Mouse (Mus musculus): ENCODE results near the gene Recql. TPM values are rescaled to one million over a fixed set of nuclear protein-coding genes. Genes with fewer than 3 reads are reported as not detected.
"Not testable (repeated sequence)": the region's sequence is repeated elsewhere in the genome, so short reads cannot be mapped to it uniquely, and the experiment has no call there.

Gene Recql
- polyA plus RNA-seq, 1 experiment from 2014 or later, result 28.9 TPM

DNA sequence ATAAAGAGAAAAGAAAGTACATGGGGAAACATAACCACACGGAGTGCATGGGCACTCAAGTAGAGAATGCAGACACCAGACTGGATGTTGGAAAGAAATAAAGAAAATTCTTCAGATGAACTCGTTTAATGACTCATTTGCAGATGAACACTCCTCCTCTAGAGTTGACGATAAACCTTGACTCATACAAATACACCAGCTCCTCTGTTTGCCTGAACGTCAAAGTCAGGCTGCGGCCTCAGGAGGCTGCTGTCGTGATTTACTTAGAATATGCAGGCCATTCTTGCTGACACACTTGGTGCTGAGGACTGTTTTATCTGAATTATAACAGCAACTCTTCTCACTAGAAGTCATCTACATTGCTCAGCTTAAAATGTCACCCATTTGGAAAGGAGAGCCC is 24.9 kb downstream of the Recql start:
- Histone ChIP-seq H3K27ac (no peak overlapping the region), H3K9ac (no peak overlapping the region), H3K4me3 (replicated peaks) (no peak overlapping the region), H3K27me3 (no peaks in the 10 kb centered on the region), H3K4me2 (no peak overlapping the region), H3K9me3 (replicated peaks) (no peaks in the 10 kb centered on the region), H3K36me3 (peaks cover 84% of the 10 kb centered on the region), H3K4me1 (no peaks in the 10 kb centered on the region)
- 89% methylated on average over 6 of the region's 6 CpGs for WGBS
- ATAC-seq (replicated peaks; ENCODE audit: low FRiP score), result no peak

- Histone ChIP-seq H3K27me3 (no peaks in the 10 kb centered on the region), H3K4me3 (replicated peaks) (no peak overlapping the region), H3K36me3 (peaks cover 86% of the 10 kb centered on the region), H3K27ac (no peak overlapping the region), H3K9ac (no peak overlapping the region), H3K4me1 (no peaks in the 10 kb centered on the region), H3K4me2 (no peak overlapping the region), H3K9me3 (replicated peaks) (no peaks in the 10 kb centered on the region)
- no peak for ATAC-seq (replicated peaks; ENCODE audit: low FRiP score)
- WGBS, result 81% methylated on average over 7 of the region's 7 CpGs
These were observed 29.8 kb downstream of the Recql start for GRCm38 (mm10) chr6:142357106-142357505.

GRCm38 (mm10) chr6:142352099-142352498 is 34.8 kb downstream of the Recql start:
- H3K4me2 ChIP-seq; H3K4me1 ChIP-seq; H3K27ac ChIP-seq; H3K9me3 ChIP-seq (replicated peaks); H3K4me3 ChIP-seq (replicated peaks); H3K9ac ChIP-seq; H3K27me3 ChIP-seq; ATAC-seq (replicated peaks; ENCODE audit: low FRiP score): not testable (repeated sequence)
- 91% methylated on average over 3 of the region's 3 CpGs for WGBS
- peaks cover 69% of the 10 kb centered on the region for H3K36me3 ChIP-seq

DNA sequence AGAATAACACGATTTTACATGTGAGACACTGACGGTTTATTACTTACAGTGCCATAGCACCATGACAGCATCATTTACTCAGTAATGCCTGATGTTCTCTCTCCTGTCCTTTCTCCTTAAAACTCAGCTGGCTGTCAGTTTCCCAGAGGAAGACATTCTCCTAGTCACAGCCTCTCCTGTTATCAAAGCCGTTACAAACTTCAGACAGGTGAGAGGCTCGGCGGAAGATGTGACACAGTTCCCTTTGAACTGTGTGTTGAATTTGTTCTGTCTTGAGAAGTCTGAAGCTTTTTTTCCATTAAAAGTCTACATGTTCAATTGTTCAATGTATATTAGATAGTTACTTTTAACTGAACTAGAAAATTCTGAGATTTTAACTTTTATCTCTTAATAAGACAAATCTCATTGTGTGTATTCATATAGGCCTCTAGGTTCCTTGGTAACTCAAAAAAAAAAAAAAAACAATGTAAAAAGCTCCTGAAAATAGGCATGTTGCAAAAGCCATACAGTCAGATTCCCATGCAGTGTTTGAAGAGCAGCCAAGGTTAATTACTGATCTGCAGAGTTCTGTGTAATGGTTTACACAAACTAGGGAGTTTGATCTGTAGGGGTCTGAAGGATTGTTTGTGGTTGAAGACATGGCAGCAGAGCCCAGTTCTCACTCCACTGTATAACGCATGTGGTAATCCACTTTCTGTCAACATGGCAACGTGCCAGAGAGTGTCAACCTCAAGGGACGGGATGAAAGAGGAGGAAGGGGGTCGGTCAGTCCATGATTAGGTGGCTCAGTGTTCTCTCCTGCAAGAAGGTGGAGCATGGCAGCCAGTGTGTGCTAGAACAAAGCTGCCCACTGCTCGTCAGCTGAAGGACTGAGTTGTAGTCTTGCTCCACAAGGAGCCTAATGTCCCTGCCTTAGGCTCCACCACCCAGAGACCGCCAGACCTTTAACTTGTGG is 39.2 kb downstream of the Recql start:
- no peaks in the 10 kb centered on the region for H3K9me3 ChIP-seq (replicated peaks)
- H3K27ac ChIP-seq, result no peak overlapping the region
- H3K4me3 ChIP-seq (replicated peaks), result no peak overlapping the region
- H3K36me3 ChIP-seq, result peaks cover 35% of the 10 kb centered on the region
- peaks cover 9% of the 10 kb centered on the region for H3K4me1 ChIP-seq
- H3K27me3 ChIP-seq, result no peaks in the 10 kb centered on the region
- WGBS, result 80% methylated on average over 11 of the region's 11 CpGs
- no peak for ATAC-seq (replicated peaks; ENCODE audit: low FRiP score)
- no peak overlapping the region for H3K9ac ChIP-seq
- H3K4me2 ChIP-seq, result no peak overlapping the region

- Histone ChIP-seq H3K9ac (peak overlapping the region; percentile 57; the same call in 1 of the 2 replicates), H3K27ac (no peak overlapping the region), H3K27me3 (no peaks in the 10 kb centered on the region), H3K4me1 (peaks cover 9% of the 10 kb centered on the region), H3K4me3 (replicated peaks) (peak overlapping the region; percentile 60), H3K9me3 (replicated peaks) (no peaks in the 10 kb centered on the region), H3K36me3 (peaks cover 23% of the 10 kb centered on the region), H3K4me2 (peak overlapping the region; percentile 57)
- WGBS, result 47% methylated on average over 12 of the region's 12 CpGs
- no peak for ATAC-seq (replicated peaks; ENCODE audit: low FRiP score)
These were observed 40.4 kb downstream of the Recql start for GRCm38 (mm10) chr6:142346181-142347110.

GRCm38 (mm10) chr6:142345440-142346038 is 41.3 kb downstream of the Recql start, which contains the start of gene Pyroxd1:
Gene Pyroxd1 (plus strand): TSS chr6:142345654.
- Histone ChIP-seq H3K4me1 (peaks cover 9% of the 10 kb centered on the region), H3K4me3 (replicated peaks) (peak within 1 kb of the TSS; percentile 60), H3K36me3 (peaks cover 14% of the 10 kb centered on the region), H3K9ac (peak within 1 kb of the TSS; percentile 57), H3K27ac (peak within 1 kb of the TSS; percentile 81), H3K9me3 (replicated peaks) (no peaks in the 10 kb centered on the region), H3K27me3 (no peaks in the 10 kb centered on the region), H3K4me2 (peak within 1 kb of the TSS; percentile 57)
- under 1% methylated on average over 48 of the region's 48 CpGs for WGBS
- peak; percentile 96 for ATAC-seq (replicated peaks; ENCODE audit: low FRiP score)

GRCm38 (mm10) chr6:142343561-142343960 is 43.3 kb downstream of the Recql start:
- H3K4me3 ChIP-seq (replicated peaks), result no peak overlapping the region
- no peak overlapping the region for H3K9ac ChIP-seq
- no peak for ATAC-seq (replicated peaks; ENCODE audit: low FRiP score)
- 68% methylated on average over 2 of the region's 2 CpGs for WGBS
- H3K9me3 ChIP-seq (replicated peaks), result no peaks in the 10 kb centered on the region
- peaks cover 9% of the 10 kb centered on the region for H3K4me1 ChIP-seq
- H3K27me3 ChIP-seq, result no peaks in the 10 kb centered on the region
- H3K36me3 ChIP-seq, result no peaks in the 10 kb centered on the region
- no peak overlapping the region for H3K27ac ChIP-seq
- no peak overlapping the region for H3K4me2 ChIP-seq

GRCm38 (mm10) chr6:142339576-142339975 is 47.3 kb downstream of the Recql start:
- 46% methylated on average over 2 of the region's 2 CpGs for WGBS
- Histone ChIP-seq H3K4me3 (replicated peaks) (no peak overlapping the region), H3K27me3 (no peaks in the 10 kb centered on the region), H3K9me3 (replicated peaks) (no peaks in the 10 kb centered on the region), H3K4me2 (no peak overlapping the region), H3K27ac (no peak overlapping the region), H3K4me1 (no peaks in the 10 kb centered on the region), H3K9ac (no peak overlapping the region), H3K36me3 (no peaks in the 10 kb centered on the region)
- ATAC-seq (replicated peaks; ENCODE audit: low FRiP score), result no peak

DNA sequence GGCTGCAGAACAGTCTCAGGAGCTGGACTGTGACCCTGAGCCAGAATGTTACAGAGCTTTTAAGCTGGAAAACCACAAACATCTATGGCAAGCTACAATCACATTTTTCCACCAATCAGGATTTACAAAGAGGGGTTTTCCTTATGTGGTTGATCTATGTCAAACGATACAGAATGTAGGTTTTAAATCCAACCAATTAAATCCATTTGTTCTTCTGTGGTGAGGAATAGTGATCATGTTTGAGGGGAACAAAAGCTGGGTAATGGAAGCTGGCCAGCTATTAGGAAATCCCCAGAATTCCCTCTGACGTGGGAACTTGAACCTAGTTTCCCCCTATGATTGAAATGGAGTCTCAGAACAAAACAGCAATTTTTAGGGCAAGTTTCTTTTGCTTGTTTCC is 47.9 kb downstream of the Recql start:
- H3K27ac ChIP-seq, result no peak overlapping the region
- H3K4me1 ChIP-seq, result no peaks in the 10 kb centered on the region
- H3K36me3 ChIP-seq, result no peaks in the 10 kb centered on the region
- H3K4me3 ChIP-seq (replicated peaks), result no peak overlapping the region
- WGBS, result 73% methylated on average over 2 of the region's 2 CpGs
- no peak for ATAC-seq (replicated peaks; ENCODE audit: low FRiP score)
- H3K9ac ChIP-seq, result no peak overlapping the region
- no peaks in the 10 kb centered on the region for H3K9me3 ChIP-seq (replicated peaks)
- H3K4me2 ChIP-seq, result no peak overlapping the region
- H3K27me3 ChIP-seq, result no peaks in the 10 kb centered on the region

DNA sequence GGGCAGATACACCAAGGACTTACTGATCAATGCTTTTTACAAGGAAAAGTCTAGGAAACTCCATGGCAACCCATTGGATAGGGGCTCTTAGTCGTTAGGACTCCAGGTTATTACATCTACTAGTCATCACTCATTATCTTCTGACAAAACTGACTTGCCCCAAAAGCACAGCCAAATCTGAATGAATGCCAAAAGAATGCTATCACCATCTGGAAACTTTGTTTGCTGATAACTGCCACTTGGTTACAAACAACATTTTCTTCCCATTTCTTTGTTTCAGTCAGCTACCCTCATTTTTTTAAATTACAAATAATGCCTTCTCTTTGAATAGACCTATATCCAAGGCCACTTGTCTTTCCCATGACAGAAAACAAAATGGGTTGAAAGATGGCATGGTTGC is 57.7 kb downstream of the Recql start:
- Histone ChIP-seq H3K9me3 (replicated peaks) (no peaks in the 10 kb centered on the region), H3K4me2 (no peak overlapping the region), H3K27me3 (no peaks in the 10 kb centered on the region), H3K4me3 (replicated peaks) (no peak overlapping the region), H3K4me1 (no peaks in the 10 kb centered on the region), H3K27ac (no peak overlapping the region), H3K9ac (no peak overlapping the region), H3K36me3 (no peaks in the 10 kb centered on the region)
- 72% methylated on average over 1 of the region's 1 CpGs for WGBS
- no peak for ATAC-seq (replicated peaks; ENCODE audit: low FRiP score)

GRCm38 (mm10) chr6:142326598-142326997 is 60.3 kb downstream of the Recql start:
- no peaks in the 10 kb centered on the region for H3K4me1 ChIP-seq
- ATAC-seq (replicated peaks; ENCODE audit: low FRiP score), result no peak
- H3K9me3 ChIP-seq (replicated peaks), result no peaks in the 10 kb centered on the region
- no peak overlapping the region for H3K27ac ChIP-seq
- H3K36me3 ChIP-seq, result no peaks in the 10 kb centered on the region
- 81% methylated on average over 3 of the region's 3 CpGs for WGBS
- no peaks in the 10 kb centered on the region for H3K27me3 ChIP-seq
- no peak overlapping the region for H3K4me3 ChIP-seq (replicated peaks)
- H3K9ac ChIP-seq, result no peak overlapping the region
- no peak overlapping the region for H3K4me2 ChIP-seq
